Mouse (Mus musculus) heart, embryonic 14.5 days (tissue): Measurements from ENCODE around the gene Hectd3. TPM values are rescaled to one million over a fixed set of nuclear protein-coding genes. Genes with fewer than 3 reads are reported as not detected.
A peak's percentile ranks its signal among the peaks of the same experiment; 100 is the strongest.

Experiments used
- ATAC-seq: fragments of 200-750 bp; cut with Nextera tagmentation; 2 replicates; pipeline ENCODE4 v1.8.0; 2017; ENCODE audit warnings: low read depth, moderate TSS enrichment; ENCODE audit not compliant: insufficient number of reproducible peaks, insufficient read depth, low FRiP score
- H3K27ac ChIP-seq, 2 experiments: fragments of 200-500 bp in 1 of 2; fragments of 300-500 bp in 1 of 2; sonication (generic) in 1 of 2; replicated peaks in 1 of 2; 2 replicates each; pipeline ENCODE4 v1.5.1; 2012 to 2014; ENCODE audit warnings: low read depth in 2 of 2, low read length in 2 of 2, control low read depth in 1 of 2, mild to moderate bottlenecking in 1 of 2, mixed read lengths in 1 of 2; ENCODE audit not compliant: control insufficient read depth in 1 of 2, insufficient read depth in 1 of 2
- H3K27me3 ChIP-seq: fragments of 300-500 bp; sonication (generic); 2 replicates; pipeline ENCODE4 v1.6.1; 2014; ENCODE audit warnings: mild to moderate bottlenecking, low read length, control low read depth; ENCODE audit not compliant: control insufficient read depth, insufficient read depth
- H3K36me3 ChIP-seq: fragments of 300-500 bp; sonication (generic); 2 replicates; pipeline ENCODE4 v1.6.1; 2014; ENCODE audit warnings: mild to moderate bottlenecking, control low read depth, low read length, mixed read lengths; ENCODE audit not compliant: control insufficient read depth, insufficient read depth
- H3K4me1 ChIP-seq, 2 experiments: fragments of 200-500 bp in 1 of 2; fragments of 300-500 bp in 1 of 2; sonication (generic) in 1 of 2; 2 replicates each; pipeline ENCODE4 v1.6.1; 2012 to 2014; ENCODE audit warnings: low read length in 2 of 2, control low read depth in 1 of 2, mixed read lengths in 1 of 2; ENCODE audit not compliant: control insufficient read depth in 2 of 2, insufficient read depth in 2 of 2
- H3K4me2 ChIP-seq: fragments of 300-500 bp; sonication (generic); 2 replicates; pipeline ENCODE4 v1.6.1; 2014; ENCODE audit warnings: mild to moderate bottlenecking, low read length
- H3K4me3 ChIP-seq, 2 experiments: fragments of 200-500 bp in 1 of 2; fragments of 300-500 bp in 1 of 2; sonication (generic) in 1 of 2; 2 replicates each; pipeline ENCODE4 v1.5.1; 2012 to 2014; ENCODE audit warnings: low read length in 2 of 2, mild to moderate bottlenecking in 2 of 2, control low read depth in 1 of 2, low read depth in 1 of 2, moderate library complexity in 1 of 2; ENCODE audit not compliant: control insufficient read depth in 1 of 2, insufficient read depth in 1 of 2
- H3K9ac ChIP-seq: fragments of 300-500 bp; sonication (generic); 2 replicates; pipeline ENCODE4 v1.6.1; 2014; ENCODE audit warnings: mild to moderate bottlenecking, low read length
- H3K9me3 ChIP-seq: fragments of 300-500 bp; sonication (generic); 2 replicates; pipeline ENCODE4 v1.6.1; 2016; ENCODE audit warnings: low read length, control low read depth; ENCODE audit not compliant: control insufficient read depth
- WGBS: fragments of 180-500 bp; shearing (Covaris S2); extraction: QIAGEN DNeasy Blood & Tissue Kit; methylation state at CpG from one replicate; pipeline ENCODE4 v1.1.7; 2014; 5-methylcytosine and 5-hydroxymethylcytosine counted together
- polyA plus RNA-seq: library from polyadenylated mRNA; unstranded; fragments of >200 nt; fragmentation: Nextera tagmentation; extraction: Ambion mirVana; gene quantifications from 2 replicates; pipeline ENCODE4 v1.2.1, GENCODE M21; 2014

The Hectd3 gene
- polyA plus RNA-seq, 1 experiment from 2014 or later = 5.2 TPM

- H3K27ac ChIP-seq = no peak within 1 kb of the TSS; a peak in 1 of 4 replicates
Measured at GRCm38 (mm10) chr4:117019206-117020134, 24.4 kb downstream of the Hectd3 start, which contains the start of gene Eif2b3. Gene Eif2b3 (plus strand): TSS chr4:117019402.

GRCm38 (mm10) chr4:117023469-117023868, 28.4 kb downstream of the Hectd3 start:
- Histone ChIP-seq H3K4me3 (no peak overlapping the region), H3K9me3 (no peaks in the 10 kb centered on the region), H3K4me1 (peaks cover 0 to 8% of the 10 kb centered on the region in 2 experiments; a peak in 2 of 4 replicates), H3K9ac (no peak overlapping the region), H3K27ac (no peak overlapping the region), H3K36me3 (peaks cover 35% of the 10 kb centered on the region), H3K4me2 (no peak overlapping the region), H3K27me3 (no peaks in the 10 kb centered on the region)
- 92% methylated on average over 4 of the region's 4 CpGs for WGBS
- no peak for ATAC-seq

More at GRCm38 (mm10) chr4:117019206-117020134, 24.4 kb downstream of the Hectd3 start, which contains the start of gene Eif2b3:
- Histone ChIP-seq H3K4me2 (peak within 1 kb of the TSS; percentile 85), H3K36me3 (peaks cover 23% of the 10 kb centered on the region), H3K4me3 (peak within 1 kb of the TSS; percentile 78 to 87), H3K9me3 (no peaks in the 10 kb centered on the region), H3K27me3 (no peaks in the 10 kb centered on the region), H3K4me1 (peaks cover 0 to 8% of the 10 kb centered on the region in 2 experiments; a peak in 2 of 4 replicates), H3K9ac (peak within 1 kb of the TSS; percentile 89)
- ATAC-seq = peak; percentile 91
- 1% methylated on average over 61 of the region's 61 CpGs for WGBS

- Histone ChIP-seq H3K27ac (no peak overlapping the region), H3K27me3 (no peaks in the 10 kb centered on the region), H3K36me3 (peaks cover 21% of the 10 kb centered on the region), H3K9me3 (no peaks in the 10 kb centered on the region), H3K4me3 (no peak overlapping the region), H3K9ac (no peak overlapping the region), H3K4me2 (no peak overlapping the region), H3K4me1 (0 out of 4 replicates have a peak, but pooled peaks cover 0 to 2% of the 10 kb centered on the region in 2 experiments)
- WGBS = 91% methylated on average over 1 of the region's 1 CpGs
- no peak for ATAC-seq
Measured at GRCm38 (mm10) chr4:117031105-117031504, 36.0 kb downstream of the Hectd3 start.

GRCm38 (mm10) chr4:117039925-117040687, 45.0 kb downstream of the Hectd3 start:
- Histone ChIP-seq H3K4me3 (no peak overlapping the region), H3K9ac (no peak overlapping the region), H3K27ac (no peak overlapping the region; a peak in 1 of 4 replicates), H3K4me2 (no peak overlapping the region), H3K4me1 (peaks cover 2 to 13% of the 10 kb centered on the region in 2 experiments; a peak in 3 of 4 replicates), H3K36me3 (peaks cover 13% of the 10 kb centered on the region; the same call in 1 of the 2 replicates), H3K27me3 (no peaks in the 10 kb centered on the region), H3K9me3 (no peaks in the 10 kb centered on the region)
- 53% methylated on average over 9 of the region's 9 CpGs for WGBS
- ATAC-seq = no peak

GRCm38 (mm10) chr4:117040791-117041190, 45.7 kb downstream of the Hectd3 start:
- no peak overlapping the region for H3K4me3 ChIP-seq

GRCm38 (mm10) chr4:117041283-117041721, 46.2 kb downstream of the Hectd3 start:
- H3K4me1 ChIP-seq = peaks cover 2 to 13% of the 10 kb centered on the region in 2 experiments; a peak in 3 of 4 replicates
- ATAC-seq = peak; percentile 59; the same call in 1 of the 2 replicates
- no peaks in the 10 kb centered on the region for H3K9me3 ChIP-seq
- peaks cover 15% of the 10 kb centered on the region; the same call in 1 of the 2 replicates for H3K36me3 ChIP-seq
- H3K4me2 ChIP-seq = no peak overlapping the region
- no peaks in the 10 kb centered on the region for H3K27me3 ChIP-seq
- WGBS = 40% methylated on average over 4 of the region's 4 CpGs
- peak overlapping the region; percentile 20 to 31; a peak in 2 of 4 replicates for H3K27ac ChIP-seq
- no peak overlapping the region for H3K9ac ChIP-seq
- no peak overlapping the region for H3K4me3 ChIP-seq

More at GRCm38 (mm10) chr4:117040791-117041190, 45.7 kb downstream of the Hectd3 start:
- Histone ChIP-seq H3K27me3 (no peaks in the 10 kb centered on the region), H3K4me1 (peaks cover 2 to 13% of the 10 kb centered on the region in 2 experiments; a peak in 3 of 4 replicates), H3K4me2 (no peak overlapping the region), H3K27ac (peak overlapping the region; percentile 20 to 31; a peak in 2 of 4 replicates), H3K9me3 (no peaks in the 10 kb centered on the region), H3K36me3 (peaks cover 15% of the 10 kb centered on the region; the same call in 1 of the 2 replicates), H3K9ac (no peak overlapping the region)
- 51% methylated on average over 1 of the region's 1 CpGs for WGBS
- no peak for ATAC-seq

- 53% methylated on average over 3 of the region's 3 CpGs for WGBS
- no peak overlapping the region for H3K27ac ChIP-seq
- no peak for ATAC-seq
- no peaks in the 10 kb centered on the region for H3K9me3 ChIP-seq
- no peak overlapping the region for H3K4me3 ChIP-seq
- no peaks in the 10 kb centered on the region for H3K27me3 ChIP-seq
- no peak overlapping the region for H3K9ac ChIP-seq
- H3K36me3 ChIP-seq = peaks cover 14% of the 10 kb centered on the region; the same call in 1 of the 2 replicates
- no peaks in the 10 kb centered on the region for H3K4me1 ChIP-seq
- H3K4me2 ChIP-seq = no peak overlapping the region
Measured at GRCm38 (mm10) chr4:117048836-117049235, 53.7 kb downstream of the Hectd3 start.
